Mouse (Mus musculus) kidney, embryonic 15.5 days (tissue): Measurements from ENCODE around the gene Pip5k1b. TPM values are rescaled to one million over a fixed set of nuclear protein-coding genes. Genes with fewer than 3 reads are reported as not detected.
A peak's percentile ranks its signal among the peaks of the same experiment; 100 is the strongest.

ENCODE experiments used
- ATAC-seq: fragments of 200-750 bp; cut with Nextera tagmentation; replicated peaks from 2 replicates; pipeline ENCODE4 v1.8.0; 2017; ENCODE audit warnings: moderate TSS enrichment; ENCODE audit not compliant: low FRiP score
- H3K27ac ChIP-seq: fragments of 300-500 bp; sonication (generic); 2 replicates; pipeline ENCODE4 v1.5.1; 2015; ENCODE audit warnings: mild to moderate bottlenecking, inconsistent platforms
- H3K27me3 ChIP-seq: fragments of 300-500 bp; sonication (generic); 2 replicates; pipeline ENCODE4 v1.6.1; 2015; ENCODE audit warnings: inconsistent platforms
- H3K36me3 ChIP-seq: fragments of 300-500 bp; sonication (generic); 2 replicates; pipeline ENCODE4 v1.6.1; 2015; ENCODE audit warnings: inconsistent platforms
- H3K4me1 ChIP-seq: fragments of 300-500 bp; sonication (generic); 2 replicates; pipeline ENCODE4 v1.6.1; 2015; ENCODE audit warnings: inconsistent platforms
- H3K4me2 ChIP-seq: fragments of 300-500 bp; sonication (generic); 2 replicates; pipeline ENCODE4 v1.6.1; 2015; ENCODE audit warnings: moderate library complexity, mild to moderate bottlenecking, inconsistent platforms
- H3K4me3 ChIP-seq: fragments of 300-500 bp; sonication (generic); replicated peaks from 2 replicates; pipeline ENCODE4 v1.5.1; 2015; ENCODE audit warnings: mild to moderate bottlenecking, inconsistent platforms
- H3K9ac ChIP-seq: fragments of 300-500 bp; sonication (generic); 2 replicates; pipeline ENCODE4 v1.6.1; 2015; ENCODE audit warnings: mild to moderate bottlenecking, inconsistent platforms
- H3K9me3 ChIP-seq: fragments of 300-500 bp; sonication (generic); replicated peaks from 2 replicates; pipeline ENCODE4 v1.6.1; 2016; ENCODE audit warnings: inconsistent platforms
- WGBS: fragments of 180-500 bp; shearing (Covaris S2); methylation state at CpG from one replicate; pipeline ENCODE4 v1.1.7; 2015; ENCODE audit warnings: mixed read lengths; 5-methylcytosine and 5-hydroxymethylcytosine counted together
- polyA plus RNA-seq: library from polyadenylated mRNA; unstranded; fragments of >200 nt; fragmentation: Nextera tagmentation; extraction: Ambion mirVana; gene quantifications from 2 replicates; pipeline ENCODE4 v1.2.1, GENCODE M21; 2015

Gene Pip5k1b
- polyA plus RNA-seq, 1 experiment from 2014 or later, result 2.9 TPM

- Histone ChIP-seq H3K4me3 (no peak overlapping the region), H3K9me3 (no peaks in the 10 kb centered on the region), H3K27me3 (no peaks in the 10 kb centered on the region), H3K4me1 (peaks cover 18% of the 10 kb centered on the region), H3K4me2 (peak overlapping the region; percentile 34), H3K36me3 (no peaks in the 10 kb centered on the region), H3K9ac (no peak overlapping the region), H3K27ac (peak overlapping the region; percentile 48)
- 42% methylated on average over 19 of the region's 19 CpGs for WGBS
- peak; percentile 79 for ATAC-seq
Observed at GRCm38 (mm10) chr19:24371763-24372640, 183.7 kb downstream of the Pip5k1b start.

GRCm38 (mm10) chr19:24368419-24368818 lies 187.3 kb downstream of the Pip5k1b start:
- WGBS, result 87% methylated on average over 6 of the region's 6 CpGs
- no peak overlapping the region for H3K4me3 ChIP-seq
- peaks cover 18% of the 10 kb centered on the region for H3K4me1 ChIP-seq
- no peak for ATAC-seq
- no peaks in the 10 kb centered on the region for H3K27me3 ChIP-seq
- no peak overlapping the region for H3K4me2 ChIP-seq
- H3K9ac ChIP-seq, result no peak overlapping the region
- H3K9me3 ChIP-seq, result no peaks in the 10 kb centered on the region
- H3K27ac ChIP-seq, result no peak overlapping the region
- no peaks in the 10 kb centered on the region for H3K36me3 ChIP-seq

- Histone ChIP-seq H3K4me2 (no peak overlapping the region), H3K9me3 (no peaks in the 10 kb centered on the region), H3K36me3 (no peaks in the 10 kb centered on the region), H3K27ac (no peak overlapping the region), H3K4me3 (no peak overlapping the region), H3K27me3 (no peaks in the 10 kb centered on the region), H3K9ac (no peak overlapping the region), H3K4me1 (peaks cover 18% of the 10 kb centered on the region)
- no peak for ATAC-seq
- WGBS, result 88% methylated on average over 4 of the region's 4 CpGs
Observed at GRCm38 (mm10) chr19:24367722-24368121, 187.9 kb downstream of the Pip5k1b start.

GRCm38 (mm10) chr19:24366747-24367146 lies 188.9 kb downstream of the Pip5k1b start:
- no peak for ATAC-seq
- Histone ChIP-seq H3K9me3 (no peaks in the 10 kb centered on the region), H3K4me2 (no peak overlapping the region), H3K36me3 (no peaks in the 10 kb centered on the region), H3K9ac (no peak overlapping the region), H3K27ac (no peak overlapping the region), H3K4me3 (no peak overlapping the region), H3K27me3 (no peaks in the 10 kb centered on the region), H3K4me1 (peaks cover 16% of the 10 kb centered on the region)
- 43% methylated on average over 1 of the region's 1 CpGs for WGBS

GRCm38 (mm10) chr19:24362626-24363321 lies 192.9 kb downstream of the Pip5k1b start:
- peak; percentile 82 for ATAC-seq
- Histone ChIP-seq H3K9me3 (no peaks in the 10 kb centered on the region), H3K36me3 (no peaks in the 10 kb centered on the region), H3K4me3 (no peak overlapping the region), H3K4me2 (peak overlapping the region; percentile 16; the same call in 1 of the 2 replicates), H3K9ac (no peak overlapping the region), H3K27me3 (no peaks in the 10 kb centered on the region), H3K4me1 (peaks cover 13% of the 10 kb centered on the region), H3K27ac (peak overlapping the region; percentile 72)
- 24% methylated on average over 8 of the region's 8 CpGs for WGBS

- Histone ChIP-seq H3K4me1 (peaks cover 17% of the 10 kb centered on the region), H3K27me3 (no peaks in the 10 kb centered on the region), H3K4me3 (no peak overlapping the region), H3K36me3 (no peaks in the 10 kb centered on the region), H3K4me2 (no peak overlapping the region), H3K27ac (no peak overlapping the region), H3K9ac (no peak overlapping the region), H3K9me3 (no peaks in the 10 kb centered on the region)
- 75% methylated on average over 9 of the region's 9 CpGs for WGBS
- no peak for ATAC-seq
Observed at GRCm38 (mm10) chr19:24359270-24359669, 196.4 kb downstream of the Pip5k1b start.

- Histone ChIP-seq H3K27ac (no peak overlapping the region), H3K9ac (no peak overlapping the region)
- WGBS, result 65% methylated on average over 5 of the region's 5 CpGs
Observed at GRCm38 (mm10) chr19:24352298-24352959, 203.2 kb downstream of the Pip5k1b start.

GRCm38 (mm10) chr19:24344501-24344900 lies 211.2 kb downstream of the Pip5k1b start:
- WGBS, result 92% methylated on average over 8 of the region's 8 CpGs
- no peak overlapping the region for H3K4me3 ChIP-seq
- no peaks in the 10 kb centered on the region for H3K36me3 ChIP-seq
- H3K27me3 ChIP-seq, result no peaks in the 10 kb centered on the region
- no peak for ATAC-seq
- H3K9ac ChIP-seq, result no peak overlapping the region
- no peak overlapping the region for H3K4me2 ChIP-seq
- H3K9me3 ChIP-seq, result no peaks in the 10 kb centered on the region
- H3K4me1 ChIP-seq, result no peaks in the 10 kb centered on the region
- no peak overlapping the region for H3K27ac ChIP-seq

More at GRCm38 (mm10) chr19:24352298-24352959, 203.2 kb downstream of the Pip5k1b start:
- H3K4me3 ChIP-seq, result no peak overlapping the region
- no peaks in the 10 kb centered on the region for H3K36me3 ChIP-seq
- H3K9me3 ChIP-seq, result peaks cover 6% of the 10 kb centered on the region; the same call in 1 of the 2 replicates
- ATAC-seq, result 0 out of 2 replicates have a peak, but pooled peaks have one; percentile 43
- H3K4me2 ChIP-seq, result no peak overlapping the region
- no peaks in the 10 kb centered on the region for H3K27me3 ChIP-seq
- 0 out of 2 replicates have a peak, but pooled peaks cover 4% of the 10 kb centered on the region for H3K4me1 ChIP-seq

GRCm38 (mm10) chr19:24342786-24343185 lies 212.9 kb downstream of the Pip5k1b start:
- WGBS, result 60% methylated on average over 5 of the region's 5 CpGs
- no peak overlapping the region for H3K27ac ChIP-seq
- ATAC-seq, result no peak

GRCm38 (mm10) chr19:24336370-24337076 lies 219.1 kb downstream of the Pip5k1b start:
- Histone ChIP-seq H3K27ac (no peak overlapping the region), H3K4me3 (no peak overlapping the region), H3K27me3 (no peaks in the 10 kb centered on the region), H3K36me3 (no peaks in the 10 kb centered on the region), H3K9ac (no peak overlapping the region), H3K9me3 (no peaks in the 10 kb centered on the region), H3K4me2 (no peak overlapping the region), H3K4me1 (0 out of 2 replicates have a peak, but pooled peaks cover 3% of the 10 kb centered on the region)
- no peak for ATAC-seq
- 56% methylated on average over 12 of the region's 12 CpGs for WGBS

More at GRCm38 (mm10) chr19:24342786-24343185, 212.9 kb downstream of the Pip5k1b start:
- no peaks in the 10 kb centered on the region for H3K4me1 ChIP-seq
- H3K9me3 ChIP-seq, result no peaks in the 10 kb centered on the region
- H3K4me2 ChIP-seq, result no peak overlapping the region
- H3K9ac ChIP-seq, result no peak overlapping the region
- H3K4me3 ChIP-seq, result no peak overlapping the region
- no peaks in the 10 kb centered on the region for H3K27me3 ChIP-seq
- H3K36me3 ChIP-seq, result no peaks in the 10 kb centered on the region

- Histone ChIP-seq H3K9ac (no peak overlapping the region), H3K36me3 (no peaks in the 10 kb centered on the region), H3K4me1 (0 out of 2 replicates have a peak, but pooled peaks cover 3% of the 10 kb centered on the region), H3K27ac (no peak overlapping the region), H3K4me2 (no peak overlapping the region), H3K4me3 (no peak overlapping the region), H3K27me3 (no peaks in the 10 kb centered on the region), H3K9me3 (no peaks in the 10 kb centered on the region)
- WGBS, result 76% methylated on average over 4 of the region's 4 CpGs
- no peak for ATAC-seq
Observed at GRCm38 (mm10) chr19:24335611-24336343, 219.9 kb downstream of the Pip5k1b start.
